Mouse (Mus musculus) cerebellum, adult 2 months (tissue): ENCODE measurements around the gene Myt1l. TPM values are rescaled to one million over a fixed set of nuclear protein-coding genes. Genes with fewer than 3 reads are reported as not detected.

ENCODE experiments used
- DNase-seq, 2 experiments: peaks; one replicate each; pipeline ENCODE4 v3.0.0; 2021
- H3K27ac ChIP-seq: fragments of 200-500 bp; 2 replicates; pipeline ENCODE4 v1.5.1; 2012; ENCODE audit warnings: low read length, control low read depth, inconsistent platforms; ENCODE audit not compliant: insufficient read depth
- H3K27me3 ChIP-seq: fragments of 200-500 bp; 2 replicates; pipeline ENCODE4 v1.6.1; 2012; ENCODE audit warnings: inconsistent platforms, mild to moderate bottlenecking, low read length, moderate library complexity; ENCODE audit not compliant: control insufficient read depth, insufficient read depth
- H3K4me1 ChIP-seq: fragments of 200-500 bp; 2 replicates; pipeline ENCODE4 v1.6.1; 2011; ENCODE audit warnings: low read length; ENCODE audit not compliant: control insufficient read depth, insufficient read depth
- H3K4me3 ChIP-seq: fragments of 200-500 bp; replicated peaks from 2 replicates; pipeline ENCODE3; 2011; ENCODE audit warnings: mild to moderate bottlenecking, low read depth, low read length, control low read depth; ENCODE audit not compliant: insufficient read depth
- CTCF ChIP-seq: fragments of 200-500 bp; IDR thresholded peaks from 2 replicates; pipeline ENCODE4 v1.5.1; 2011; ENCODE audit warnings: low read depth, mild to moderate bottlenecking, control low read depth, low read length, moderate library complexity, borderline replicate concordance; ENCODE audit not compliant: insufficient read depth
- POLR2A ChIP-seq: fragments of 200-500 bp; IDR thresholded peaks from 2 replicates; pipeline ENCODE4 v1.6.1; 2011; ENCODE audit warnings: low read length, control low read depth, borderline replicate concordance; ENCODE audit not compliant: insufficient read depth
- WGBS: fragments of 180-500 bp; shearing (Covaris S2); methylation state at CpG from one replicate; pipeline ENCODE4 v1.1.7; 2018; 5-methylcytosine and 5-hydroxymethylcytosine counted together
- polyA plus RNA-seq: library from polyadenylated mRNA; depleted of rRNA; stranded (reverse); fragments of >200 nt; gene quantifications from 2 replicates; pipeline ENCODE4 v1.2.3, GENCODE M21; 2012

Myt1l gene
- polyA plus RNA-seq, 1 experiment = 43.8 TPM

GRCm38 (mm10) chr12:29546073-29546472, 17.9 kb downstream of the Myt1l start:
- H3K27me3 ChIP-seq = no peaks in the 10 kb centered on the region
- no peak for TF ChIP-seq CTCF
- TF ChIP-seq POLR2A = no peak
- no peak overlapping the region for H3K4me3 ChIP-seq
- H3K27ac ChIP-seq = no peak overlapping the region
- WGBS = 71% methylated on average over 3 of the region's 3 CpGs
- DNase-seq = peak in 1 of 2 experiments; percentile 22
- H3K4me1 ChIP-seq = peaks cover 22% of the 10 kb centered on the region

DNA sequence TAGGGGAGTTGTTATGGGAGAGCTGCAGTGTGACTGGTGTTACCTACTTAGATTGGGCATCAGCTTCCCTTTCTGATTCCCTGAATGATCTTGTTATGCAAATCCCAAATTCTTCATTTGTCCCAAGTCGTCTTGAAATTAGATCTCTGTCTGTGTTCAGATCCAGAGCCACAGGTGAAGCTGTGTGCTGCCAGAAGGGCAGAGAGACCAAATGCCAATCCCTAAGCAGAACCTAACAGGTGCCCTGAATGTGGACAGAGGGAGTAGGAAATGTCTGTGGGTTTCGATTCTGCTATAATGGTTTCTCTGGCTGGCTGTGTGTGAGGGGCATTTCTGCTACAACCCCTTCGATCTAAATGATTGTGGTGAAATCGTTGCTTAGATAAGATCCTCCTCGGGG, 18.9 kb downstream of the Myt1l start:
- H3K4me1 ChIP-seq = peaks cover 22% of the 10 kb centered on the region
- H3K27ac ChIP-seq = peak overlapping the region; percentile 66; the same call in 1 of the 2 replicates
- 16% methylated on average over 5 of the region's 5 CpGs for WGBS
- DNase-seq = peak in 1 of 2 experiments; percentile 63
- no peak for TF ChIP-seq POLR2A
- no peak for TF ChIP-seq CTCF
- peak overlapping the region; percentile 6 for H3K4me3 ChIP-seq
- H3K27me3 ChIP-seq = no peaks in the 10 kb centered on the region

GRCm38 (mm10) chr12:29547755-29548154, 19.6 kb downstream of the Myt1l start:
- peak overlapping the region; percentile 66 for H3K27ac ChIP-seq
- peak; percentile 80 to 93 for DNase-seq
- H3K4me3 ChIP-seq = peak overlapping the region; percentile 6
- WGBS = 3% methylated on average over 6 of the region's 6 CpGs
- TF ChIP-seq POLR2A = no peak
- peak; percentile 32; the same call in 1 of the 2 replicates for TF ChIP-seq CTCF
- peaks cover 22% of the 10 kb centered on the region for H3K4me1 ChIP-seq
- no peaks in the 10 kb centered on the region for H3K27me3 ChIP-seq

DNA sequence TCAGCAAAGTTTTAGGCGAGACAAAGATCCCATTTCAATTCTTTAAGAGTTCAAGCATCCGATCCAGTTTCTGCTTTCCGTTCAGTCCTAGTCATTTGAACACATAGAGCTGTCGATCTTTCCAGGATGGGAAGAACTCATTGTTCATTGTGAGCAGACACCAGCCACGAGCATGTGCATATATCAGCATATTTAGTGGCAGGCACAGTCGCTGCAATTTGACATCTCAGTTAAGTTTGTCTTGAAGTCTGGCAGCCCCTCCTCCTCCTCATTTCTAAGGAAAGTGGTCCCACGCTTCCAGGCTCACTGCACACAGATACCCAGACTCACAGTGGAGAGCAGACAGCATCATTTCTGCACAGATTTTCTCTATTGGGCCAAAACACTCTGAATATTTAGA, 25.0 kb downstream of the Myt1l start:
- 64% methylated on average over 7 of the region's 7 CpGs for WGBS
- no peak overlapping the region for H3K4me3 ChIP-seq
- peaks cover 12% of the 10 kb centered on the region for H3K4me1 ChIP-seq
- no peaks in the 10 kb centered on the region for H3K27me3 ChIP-seq
- no peak for TF ChIP-seq POLR2A
- no peak for TF ChIP-seq CTCF
- no peak for DNase-seq
- no peak overlapping the region for H3K27ac ChIP-seq

- WGBS = 68% methylated on average over 4 of the region's 4 CpGs
- TF ChIP-seq CTCF (no peak), POLR2A (no peak)
- DNase-seq = no peak
- no peak overlapping the region for H3K4me3 ChIP-seq
- H3K4me1 ChIP-seq = peaks cover 7% of the 10 kb centered on the region
- H3K27ac ChIP-seq = no peak overlapping the region
- no peaks in the 10 kb centered on the region for H3K27me3 ChIP-seq
Observed at GRCm38 (mm10) chr12:29555718-29556117, 27.5 kb downstream of the Myt1l start.

DNA sequence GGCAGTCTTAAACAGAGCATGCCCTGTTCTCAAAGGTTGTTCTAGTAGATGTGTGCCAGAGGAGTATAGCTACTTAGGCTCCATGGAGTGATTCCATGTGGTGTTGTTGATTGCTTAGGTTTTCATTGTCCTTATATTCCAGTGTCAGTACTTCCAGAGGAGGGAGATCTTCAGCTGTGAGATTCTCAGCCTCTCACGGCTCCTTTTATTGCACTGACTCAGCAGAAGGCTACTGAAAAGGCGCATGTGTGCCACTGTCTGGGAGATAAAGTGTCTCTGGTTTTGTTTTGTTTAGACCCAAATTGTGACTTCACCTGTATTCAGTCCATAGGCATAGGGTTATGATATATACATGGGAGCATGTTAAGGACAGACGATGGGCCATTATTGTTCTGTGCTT, 28.2 kb downstream of the Myt1l start:
- WGBS = 76% methylated on average over 3 of the region's 3 CpGs
- DNase-seq = no peak
- TF ChIP-seq POLR2A (no peak), CTCF (no peak)

DNA sequence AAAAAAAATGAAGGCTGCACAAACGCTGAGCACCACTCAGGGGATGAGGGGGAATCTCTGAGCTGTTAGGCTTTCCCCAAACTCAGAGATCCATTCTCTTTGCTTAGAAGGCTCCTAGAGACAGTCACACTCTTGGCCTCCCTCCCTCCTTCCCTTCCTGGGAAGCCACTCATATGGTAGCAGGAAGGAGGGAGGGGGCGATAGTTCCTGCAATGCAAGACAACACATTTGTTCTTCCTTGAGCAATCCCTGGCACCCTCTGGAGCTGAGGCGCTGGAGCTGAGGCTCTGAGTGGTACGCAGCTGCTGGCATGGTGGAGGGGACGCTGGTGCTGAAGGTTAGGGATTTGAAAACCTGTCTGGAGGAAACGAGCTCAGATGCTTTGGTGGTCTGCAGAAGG, 28.7 kb downstream of the Myt1l start:
- peaks cover 15% of the 10 kb centered on the region for H3K4me1 ChIP-seq
- no peak overlapping the region for H3K4me3 ChIP-seq
- H3K27ac ChIP-seq = no peak overlapping the region
- 62% methylated on average over 6 of the region's 6 CpGs for WGBS
- DNase-seq = no peak
- no peaks in the 10 kb centered on the region for H3K27me3 ChIP-seq
- TF ChIP-seq POLR2A (no peak), CTCF (no peak)

More for the DNA sequence above, 28.2 kb downstream of the Myt1l start:
- H3K27me3 ChIP-seq = no peaks in the 10 kb centered on the region
- H3K4me3 ChIP-seq = no peak overlapping the region
- H3K27ac ChIP-seq = no peak overlapping the region
- peaks cover 12% of the 10 kb centered on the region for H3K4me1 ChIP-seq

GRCm38 (mm10) chr12:29559769-29560168, 31.6 kb downstream of the Myt1l start:
- Histone ChIP-seq H3K4me1 (peaks cover 15% of the 10 kb centered on the region), H3K27ac (no peak overlapping the region), H3K27me3 (no peaks in the 10 kb centered on the region), H3K4me3 (no peak overlapping the region)
- WGBS = 45% methylated on average over 5 of the region's 5 CpGs
- no peak for DNase-seq
- TF ChIP-seq POLR2A = no peak
- TF ChIP-seq CTCF = no peak

DNA sequence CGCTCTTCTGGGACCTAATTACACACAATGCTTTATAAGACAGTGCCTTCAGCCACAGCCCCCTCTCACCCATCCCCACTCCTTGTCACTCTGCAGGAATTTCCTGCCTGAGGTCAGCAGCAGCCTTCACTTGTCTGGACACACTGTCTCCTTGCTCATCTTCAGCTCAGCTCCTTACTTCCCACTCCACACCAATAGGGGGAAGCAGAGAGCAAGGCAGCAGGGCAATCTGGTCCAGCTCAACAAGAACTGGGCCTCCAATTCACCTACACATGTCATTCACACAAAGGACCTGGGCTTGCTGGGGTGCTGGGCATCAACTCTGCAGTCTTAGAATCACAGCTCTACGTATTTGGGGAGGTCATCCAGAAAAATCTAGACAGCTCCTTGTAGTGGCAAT, 33.0 kb downstream of the Myt1l start:
- TF ChIP-seq CTCF (peak; percentile 58), POLR2A (no peak)
- Histone ChIP-seq H3K4me3 (no peak overlapping the region), H3K27ac (no peak overlapping the region), H3K4me1 (peaks cover 15% of the 10 kb centered on the region), H3K27me3 (no peaks in the 10 kb centered on the region)
- peak; percentile 40 to 50 for DNase-seq
- 92% methylated on average over 2 of the region's 2 CpGs for WGBS
